Mouse (Mus musculus) liver, embryonic 14.5 days (tissue): ENCODE results near the gene Slc25a39. TPM values are rescaled to one million over a fixed set of nuclear protein-coding genes. Genes with fewer than 3 reads are reported as not detected.

Source experiments
- ATAC-seq: fragments of 200-750 bp; cut with Nextera tagmentation; 2 replicates; pipeline ENCODE4 v1.8.0; 2017; ENCODE audit warnings: moderate number of reproducible peaks, mild to moderate bottlenecking, moderate library complexity; ENCODE audit not compliant: insufficient read depth
- DNase-seq, 3 experiments: peaks; one replicate each; pipeline ENCODE4 v3.0.0-alpha.2; 2012 to 2013; ENCODE audit warnings: low read depth in 3 of 3, low spot score in 3 of 3
- H3K27ac ChIP-seq: fragments of 300-500 bp; sonication (generic); 2 replicates; pipeline ENCODE4 v1.5.1; 2014; ENCODE audit warnings: moderate library complexity, mild to moderate bottlenecking, control low read depth, inconsistent platforms
- H3K27me3 ChIP-seq: fragments of 300-500 bp; sonication (generic); 2 replicates; pipeline ENCODE4 v1.6.1; 2014; ENCODE audit warnings: mild to moderate bottlenecking, low read length, moderate library complexity; ENCODE audit not compliant: control insufficient read depth, insufficient read depth
- H3K36me3 ChIP-seq: fragments of 300-500 bp; sonication (generic); replicated peaks from 2 replicates; pipeline ENCODE4 v1.6.1; 2014; ENCODE audit warnings: low read depth; ENCODE audit not compliant: control insufficient read depth, insufficient read depth
- H3K4me1 ChIP-seq, 2 experiments: fragments of 200-500 bp in 1 of 2; fragments of 300-500 bp in 1 of 2; sonication (generic) in 1 of 2; replicated peaks; 2 replicates each; pipeline ENCODE4 v1.6.1; 2012 to 2014; ENCODE audit warnings: antibody characterized with exemption in 1 of 2, inconsistent platforms in 1 of 2, low read length in 1 of 2; ENCODE audit not compliant: control insufficient read depth in 2 of 2, insufficient read depth in 2 of 2
- H3K4me2 ChIP-seq: fragments of 300-500 bp; sonication (generic); 2 replicates; pipeline ENCODE4 v1.6.1; 2014; ENCODE audit warnings: low read depth, mild to moderate bottlenecking, control low read depth, moderate library complexity
- H3K4me3 ChIP-seq, 2 experiments: fragments of 200-500 bp in 1 of 2; fragments of 300-500 bp in 1 of 2; sonication (generic) in 1 of 2; 2 replicates each; pipeline ENCODE4 v1.5.1; 2012 to 2014; ENCODE audit warnings: low read depth in 2 of 2, low read length in 2 of 2, mild to moderate bottlenecking in 2 of 2, control low read depth in 1 of 2, inconsistent platforms in 1 of 2, moderate library complexity in 1 of 2; ENCODE audit not compliant: insufficient read depth in 1 of 2
- H3K9ac ChIP-seq: fragments of 300-500 bp; sonication (generic); replicated peaks from 2 replicates; pipeline ENCODE4 v1.6.1; 2014; ENCODE audit warnings: mild to moderate bottlenecking, control low read depth, moderate library complexity
- H3K9me3 ChIP-seq: fragments of 300-500 bp; sonication (generic); 2 replicates; pipeline ENCODE4 v1.6.1; 2016; ENCODE audit warnings: low read length, mixed read lengths; ENCODE audit not compliant: control insufficient read depth
- CTCF ChIP-seq: IDR thresholded peaks from 2 replicates; pipeline ENCODE4 v1.5.1; 2016; ENCODE audit warnings: antibody characterized with exemption, low read depth, control low read depth
- EP300 ChIP-seq: IDR thresholded peaks from 2 replicates; pipeline ENCODE4 v1.6.1; 2016; ENCODE audit warnings: antibody characterized with exemption, low read depth
- WGBS: fragments of 180-500 bp; shearing (Covaris S2); extraction: QIAGEN DNeasy Blood & Tissue Kit; methylation state at CpG from one replicate; pipeline ENCODE4 v1.1.7; 2014; ENCODE audit not compliant: insufficient replicate concordance; 5-methylcytosine and 5-hydroxymethylcytosine counted together
- polyA plus RNA-seq, 2 experiments: library from polyadenylated mRNA; depleted of rRNA in 1 of 2; stranded (reverse) in 1 of 2; unstranded in 1 of 2; fragments of >200 nt; fragmentation: Nextera tagmentation in 1 of 2; extraction: Ambion mirVana in 1 of 2; gene quantifications; 2 replicates each; pipeline versions ENCODE4 v1.2.1 to v1.2.3; 2012 to 2014

Slc25a39 gene
- polyA plus RNA-seq, 2 experiments = 167 to 339 TPM

DNA sequence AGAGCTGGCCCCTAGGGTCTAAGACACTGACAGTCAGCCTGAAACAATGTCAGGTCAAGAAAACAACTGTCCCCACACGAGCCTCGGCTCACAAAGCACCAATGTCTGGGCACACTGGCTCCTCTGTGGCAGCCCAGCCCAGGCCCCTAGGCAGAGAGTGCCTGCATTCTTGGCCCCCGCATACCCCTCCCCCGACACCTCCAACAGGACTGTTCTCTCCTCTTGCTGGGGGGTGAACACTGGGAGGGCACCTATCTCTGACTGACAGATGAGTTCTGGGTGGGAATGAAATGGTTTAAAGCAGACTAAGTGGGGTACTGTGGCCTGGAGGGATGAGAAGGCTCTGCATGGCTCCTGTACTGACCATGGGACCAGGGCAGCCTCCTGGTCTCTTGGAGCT lies 42.0 kb downstream of the Slc25a39 start:
- H3K27ac ChIP-seq = peak overlapping the region; percentile 91
- peak overlapping the region; percentile 59 to 94 for H3K4me3 ChIP-seq
- peak overlapping the region; percentile 79 for H3K9ac ChIP-seq
- TF ChIP-seq CTCF (no peak), EP300 (peak; percentile 54)
- WGBS = 26% methylated on average over 4 of the region's 4 CpGs
- DNase-seq (no peak), ATAC-seq (peak; percentile 7; the same call in 1 of the 2 replicates)
- H3K4me2 ChIP-seq = peak overlapping the region; percentile 62
- peaks cover 33% of the 10 kb centered on the region for H3K36me3 ChIP-seq
- peaks cover 55 to 61% of the 10 kb centered on the region in 2 experiments for H3K4me1 ChIP-seq
- no peaks in the 10 kb centered on the region for H3K27me3 ChIP-seq
- H3K9me3 ChIP-seq = no peaks in the 10 kb centered on the region

DNA sequence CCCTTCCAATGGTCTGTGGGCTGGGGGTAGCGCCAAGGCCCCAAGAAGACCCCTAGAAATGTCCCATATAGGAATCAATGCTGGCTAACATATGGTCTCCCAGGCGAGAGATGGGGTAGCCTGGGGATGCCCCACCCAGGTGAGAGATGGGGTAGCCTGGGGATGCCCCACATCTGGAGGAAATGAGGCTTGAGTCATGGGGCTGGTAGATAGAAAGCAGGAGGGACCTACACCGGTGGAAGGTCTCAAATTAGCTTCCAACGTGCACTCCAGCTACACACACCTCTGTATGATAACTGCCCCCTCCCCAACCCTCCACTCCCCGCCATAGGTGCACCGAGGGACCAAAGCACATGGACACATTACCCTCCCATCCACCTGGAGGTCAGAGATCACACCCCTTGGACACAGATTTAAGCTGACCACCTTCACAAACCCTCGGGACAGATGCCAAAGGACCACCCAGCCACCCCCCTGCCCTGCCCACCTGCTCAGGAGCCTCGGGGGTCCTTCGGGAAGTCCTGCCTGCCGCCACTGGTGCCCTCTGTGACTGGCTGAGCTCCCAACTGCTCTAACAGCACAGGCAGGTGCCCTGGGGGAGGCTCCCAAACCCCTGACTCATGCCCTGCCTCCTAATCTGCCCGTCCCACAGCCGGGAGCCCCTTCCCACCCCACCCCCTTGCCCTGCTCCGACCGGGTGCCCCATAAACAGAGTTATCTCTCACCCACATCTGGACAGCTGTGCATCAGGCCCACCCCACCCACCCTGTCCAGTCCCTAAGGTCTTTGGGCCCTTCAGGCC lies 43.0 kb downstream of the Slc25a39 start:
- TF ChIP-seq CTCF (no peak), EP300 (peak; percentile 96)
- WGBS = 21% methylated on average over 14 of the region's 14 CpGs
- H3K27me3 ChIP-seq = no peaks in the 10 kb centered on the region
- peaks cover 48 to 61% of the 10 kb centered on the region in 2 experiments for H3K4me1 ChIP-seq
- peaks cover 42% of the 10 kb centered on the region for H3K36me3 ChIP-seq
- peak overlapping the region; percentile 98 for H3K4me2 ChIP-seq
- DNase-seq = peak; percentile 91 to 94 (median 93)
- no peaks in the 10 kb centered on the region for H3K9me3 ChIP-seq
- peak overlapping the region; percentile 100 for H3K9ac ChIP-seq
- peak overlapping the region; percentile 91 for H3K27ac ChIP-seq
- peak; percentile 87 for ATAC-seq
- peak overlapping the region; percentile 86 to 94 for H3K4me3 ChIP-seq

DNA sequence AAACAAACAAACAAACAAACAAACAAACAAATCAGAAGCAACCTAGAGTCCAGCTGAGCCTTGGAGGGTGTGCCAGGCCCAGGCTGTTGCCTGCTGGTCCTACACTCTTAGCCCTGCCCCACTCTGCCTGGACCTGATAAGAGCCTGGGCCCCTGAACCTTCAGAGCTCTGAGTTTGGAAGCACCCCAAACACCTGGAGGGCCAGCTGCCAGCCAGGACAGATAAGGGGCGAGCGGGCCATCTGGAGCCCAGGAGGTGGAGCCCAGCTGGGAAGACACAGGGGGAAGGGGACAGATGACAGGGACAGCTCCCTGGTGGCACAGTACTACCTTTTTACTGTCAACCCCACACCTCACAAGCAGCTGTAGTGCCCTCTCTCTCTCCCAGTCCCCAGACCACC lies 44.1 kb downstream of the Slc25a39 start:
- peak overlapping the region; percentile 98 for H3K4me2 ChIP-seq
- H3K36me3 ChIP-seq = peaks cover 54% of the 10 kb centered on the region
- H3K4me1 ChIP-seq = peaks cover 39 to 58% of the 10 kb centered on the region in 2 experiments
- peak overlapping the region; percentile 90 for H3K27ac ChIP-seq
- WGBS = 0% methylated on average over 2 of the region's 2 CpGs
- H3K4me3 ChIP-seq = peak overlapping the region; percentile 86 to 94
- peak overlapping the region; percentile 100 for H3K9ac ChIP-seq
- DNase-seq (peak; percentile 96 to 98 (median 97)), ATAC-seq (peak; percentile 77)
- no peaks in the 10 kb centered on the region for H3K9me3 ChIP-seq
- H3K27me3 ChIP-seq = no peaks in the 10 kb centered on the region
- TF ChIP-seq EP300 = peak; percentile 98
- no peak for TF ChIP-seq CTCF

GRCm38 (mm10) chr11:102361776-102362495 lies 45.8 kb downstream of the Slc25a39 start:
- peak overlapping the region; percentile 90 for H3K27ac ChIP-seq
- H3K4me1 ChIP-seq = peaks cover 24 to 45% of the 10 kb centered on the region in 2 experiments
- 68% methylated on average over 8 of the region's 8 CpGs for WGBS
- H3K9me3 ChIP-seq = no peaks in the 10 kb centered on the region
- H3K36me3 ChIP-seq = peaks cover 71% of the 10 kb centered on the region
- H3K9ac ChIP-seq = peak overlapping the region; percentile 100
- TF ChIP-seq CTCF (no peak), EP300 (no peak; the same call in 1 of the 2 replicates)
- H3K27me3 ChIP-seq = no peaks in the 10 kb centered on the region
- ATAC-seq (no peak), DNase-seq (no peak)
- H3K4me3 ChIP-seq = peak overlapping the region; percentile 86 to 94
- H3K4me2 ChIP-seq = peak overlapping the region; percentile 98

- peak overlapping the region; percentile 90 for H3K27ac ChIP-seq
- peak overlapping the region; percentile 100 for H3K9ac ChIP-seq
- DNase-seq = no peak
- ATAC-seq = no peak
- H3K36me3 ChIP-seq = peaks cover 100% of the 10 kb centered on the region
- peaks cover 8 to 40% of the 10 kb centered on the region in 2 experiments for H3K4me1 ChIP-seq
- H3K27me3 ChIP-seq = no peaks in the 10 kb centered on the region
- H3K9me3 ChIP-seq = no peaks in the 10 kb centered on the region
- 64% methylated on average over 10 of the region's 10 CpGs for WGBS
- peak overlapping the region; percentile 86 to 94; a peak in 3 of 4 replicates for H3K4me3 ChIP-seq
- TF ChIP-seq EP300 = no peak
- no peak for TF ChIP-seq CTCF
- H3K4me2 ChIP-seq = peak overlapping the region; percentile 98
Observed at GRCm38 (mm10) chr11:102358365-102358764, 49.4 kb downstream of the Slc25a39 start.
